Mouse (Mus musculus) megakaryocyte, embryonic 14.5 days (primary cell): ENCODE results near the gene Tomm5.
"Not testable (repeated sequence)": the region's sequence is repeated elsewhere in the genome, so short reads cannot be mapped to it uniquely, and the experiment has no call there.

Experiments used
- FLI1 ChIP-seq: IDR thresholded peaks from 2 replicates; pipeline ENCODE4 v1.6.1; 2012; ENCODE audit warnings: low read length, inconsistent platforms, mixed read lengths
- GATA1 ChIP-seq: IDR thresholded peaks from 3 replicates; pipeline ENCODE4 v1.6.1; 2012; ENCODE audit warnings: mixed read lengths, low read length, inconsistent platforms, borderline replicate concordance

DNA sequence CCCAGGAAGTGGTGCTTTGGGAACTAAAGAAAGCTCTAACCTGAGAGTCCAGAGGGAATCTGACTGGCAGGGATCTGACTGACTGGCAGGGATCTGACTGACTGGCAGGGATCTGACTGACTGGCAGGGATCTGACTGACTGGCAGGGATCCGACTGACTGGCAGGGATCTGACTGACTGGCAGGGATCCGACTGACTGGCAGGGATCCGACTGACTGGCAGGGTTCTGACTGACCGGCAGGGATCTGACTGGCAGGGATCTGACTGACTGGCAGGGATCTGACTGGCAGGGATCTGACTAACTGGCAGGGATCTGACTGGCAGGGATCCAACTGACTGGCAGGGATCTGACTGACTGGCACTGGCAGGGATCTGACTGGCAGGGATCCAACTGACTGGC is 26.9 kb downstream of the Tomm5 start:
- TF ChIP-seq GATA1, FLI1: not testable (repeated sequence)
